13 mouse cellular contexts compared by ENCODE assay signal in the genomic region with DNA sequence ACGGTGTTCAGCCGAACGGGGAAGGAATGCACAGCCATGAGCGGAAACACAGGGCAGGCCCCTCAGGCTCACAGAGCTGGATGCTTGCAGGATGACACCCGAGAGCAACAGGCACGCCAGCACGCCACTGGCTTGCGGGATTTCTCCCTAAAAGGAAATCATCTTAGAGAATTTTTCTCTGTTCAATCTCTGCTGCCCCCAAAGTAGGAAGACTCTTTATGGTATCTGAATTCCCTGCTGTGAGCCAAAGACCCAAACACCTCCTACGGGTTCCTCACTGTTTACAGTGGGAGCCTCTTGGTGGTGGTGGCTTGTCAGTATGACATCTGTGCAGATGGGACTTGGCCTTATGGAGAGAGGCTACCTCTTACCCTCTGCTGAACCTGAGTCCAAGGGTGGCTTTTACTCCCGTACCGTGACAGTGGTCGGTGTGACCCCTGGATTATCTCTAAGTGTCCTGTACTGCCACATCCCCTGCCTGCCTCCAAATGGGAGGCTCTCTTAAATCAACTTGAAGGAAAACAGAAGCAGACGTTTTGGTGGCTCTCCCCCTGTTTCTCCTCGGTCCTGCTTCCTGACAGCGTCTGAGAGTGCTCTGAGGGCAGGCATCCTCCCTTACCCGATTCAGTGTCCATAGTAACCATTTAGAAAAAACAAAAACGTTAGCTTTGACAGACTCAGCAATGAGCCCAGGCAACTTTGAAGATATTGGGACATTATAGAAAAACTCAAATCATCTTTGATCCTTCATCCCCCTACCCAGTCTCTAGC. TPM values are rescaled to one million over a fixed set of nuclear protein-coding genes. Genes with fewer than 3 reads are reported as not detected.
DNase-seq lines count a peak whose midpoint lies in the region; ATAC-seq and TF ChIP-seq lines count a peak whose summit lies in the region.
"Had no signal": no experiment of that assay in that cellular context is flagged by ENCODE, and none has a peak within 500 bp of the region (broad histone marks: within the 10 kb centered on the region; RNA-seq: fewer than 3 reads in every experiment).

No protein-coding gene starts in this region.

- H3K9ac ChIP-seq in kidney, embryonic 14.5 days (ENCODE audit: low read depth, low read length), result no peak overlapping the region
- no peak overlapping the region for H3K9ac ChIP-seq in lung, embryonic 16.5 days (ENCODE audit: low read length)
- no peak overlapping the region for H3K9ac ChIP-seq in intestine, embryonic 15.5 days
- H3K9ac ChIP-seq in stomach, postnatal 0 days (ENCODE audit: low read length), result no peak overlapping the region
- H3K9ac ChIP-seq: forebrain, embryonic 12.5 days; limb, embryonic 15.5 days had no signal

- peak; percentile 25 for TF ChIP-seq EP300 in stomach, postnatal 0 days (optimal IDR thresholded peaks at IDR 0.05)

- no peak overlapping the region for H3K4me3 ChIP-seq in kidney, embryonic 14.5 days (ENCODE audit: low read length)
- no peak overlapping the region for H3K4me3 ChIP-seq in lung, embryonic 16.5 days (ENCODE audit: low read length)
- no peak overlapping the region for H3K4me3 ChIP-seq in intestine, embryonic 15.5 days (replicated peaks)
- H3K4me3 ChIP-seq in stomach, postnatal 0 days (ENCODE audit: low read depth, low read length), result no peak overlapping the region
- H3K4me3 ChIP-seq: forebrain, embryonic 12.5 days; limb, embryonic 15.5 days; myocyte had no signal

- H3K27me3 ChIP-seq in kidney, embryonic 14.5 days (ENCODE audit: control insufficient read depth, insufficient read depth, low read length), result no peaks in the 10 kb centered on the region
- H3K27me3 ChIP-seq in lung, embryonic 16.5 days (ENCODE audit: control insufficient read depth, insufficient read depth, low read depth, low read length), result no peaks in the 10 kb centered on the region
- no peaks in the 10 kb centered on the region for H3K27me3 ChIP-seq in intestine, embryonic 15.5 days (replicated peaks)
- no peaks in the 10 kb centered on the region for H3K27me3 ChIP-seq in stomach, postnatal 0 days (ENCODE audit: control insufficient read depth, insufficient read depth, low read length)
- H3K27me3 ChIP-seq: forebrain, embryonic 12.5 days; limb, embryonic 15.5 days had no signal

- H3K4me1 ChIP-seq in kidney, embryonic 14.5 days (ENCODE audit: control insufficient read depth, insufficient read depth, low read length), result peaks cover 14% of the 10 kb centered on the region
- peaks cover 15% of the 10 kb centered on the region for H3K4me1 ChIP-seq in lung, embryonic 16.5 days (replicated peaks; ENCODE audit: control insufficient read depth, insufficient read depth, low read length)
- peaks cover 11% of the 10 kb centered on the region for H3K4me1 ChIP-seq in intestine, embryonic 15.5 days (replicated peaks)
- H3K4me1 ChIP-seq in stomach, postnatal 0 days (replicated peaks; ENCODE audit: control insufficient read depth, insufficient read depth), result no peaks in the 10 kb centered on the region; the same call in 1 of the 2 replicates

- no peak for TF ChIP-seq CTCF in stomach, postnatal 0 days (IDR thresholded peaks at IDR 0.05; ENCODE audit: low read depth)

- 27% methylated on average over 17 of the region's 17 CpGs for WGBS in kidney, embryonic 14.5 days
- WGBS in lung, embryonic 16.5 days, result 28% methylated on average over 17 of the region's 17 CpGs
- WGBS in intestine, embryonic 15.5 days, result 33% methylated on average over 17 of the region's 17 CpGs
- WGBS in stomach, postnatal 0 days, result 42% methylated on average over 17 of the region's 17 CpGs

- H3K9me3 ChIP-seq in kidney, embryonic 14.5 days (ENCODE audit: control insufficient read depth, low read length), result no peaks in the 10 kb centered on the region
- H3K9me3 ChIP-seq in lung, embryonic 16.5 days (ENCODE audit: control insufficient read depth, low read length), result no peaks in the 10 kb centered on the region
- H3K9me3 ChIP-seq in intestine, embryonic 15.5 days, result no peaks in the 10 kb centered on the region
- H3K9me3 ChIP-seq in stomach, postnatal 0 days (ENCODE audit: control insufficient read depth, low read length), result no peaks in the 10 kb centered on the region
- H3K9me3 ChIP-seq: forebrain, embryonic 12.5 days; limb, embryonic 15.5 days had no signal

- ATAC-seq in kidney, embryonic 14.5 days (ENCODE audit: low FRiP score, low TSS enrichment), result peak; percentile 53
- ATAC-seq in lung, embryonic 16.5 days (ENCODE audit: low read depth), result peak; percentile 47; the same call in 1 of the 2 replicates
- ATAC-seq in intestine, embryonic 15.5 days, result peak; percentile 62
- ATAC-seq in stomach, postnatal 0 days (ENCODE audit: low FRiP score, low TSS enrichment), result peak; percentile 76; the same call in 1 of the 2 replicates
- ATAC-seq: hindbrain, postnatal 0 days had no signal

- 0 out of 2 replicates have a peak overlapping the region, but pooled peaks have one; percentile 1 for H3K4me2 ChIP-seq in kidney, embryonic 14.5 days (replicated peaks; ENCODE audit: low read depth, low read length)
- H3K4me2 ChIP-seq in lung, embryonic 16.5 days (ENCODE audit: low read depth, low read length), result no peak overlapping the region
- H3K4me2 ChIP-seq in intestine, embryonic 15.5 days (replicated peaks), result no peak overlapping the region
- H3K4me2 ChIP-seq in stomach, postnatal 0 days (replicated peaks; ENCODE audit: low read depth), result no peak overlapping the region
- H3K4me2 ChIP-seq: forebrain, embryonic 12.5 days; limb, embryonic 15.5 days had no signal

- DNase-seq in kidney, adult 9 months, result no peak
- no peak for DNase-seq in lung, postnatal 36 days
- no peak for DNase-seq in stomach, postnatal 0 days (ENCODE audit: low spot score)
- DNase-seq in thymus, postnatal 36 days, result no peak
- DNase-seq: adrenal gland, postnatal 14 days; gastrocnemius, postnatal 25 days had no signal

- no peaks in the 10 kb centered on the region for H3K36me3 ChIP-seq in kidney, embryonic 14.5 days (ENCODE audit: control insufficient read depth, insufficient read depth, low read length)
- no peaks in the 10 kb centered on the region for H3K36me3 ChIP-seq in lung, embryonic 16.5 days (ENCODE audit: control insufficient read depth, insufficient read depth, low read length)
- H3K36me3 ChIP-seq in intestine, embryonic 15.5 days, result no peaks in the 10 kb centered on the region
- H3K36me3 ChIP-seq in stomach, postnatal 0 days (ENCODE audit: control insufficient read depth, insufficient read depth, low read length), result no peaks in the 10 kb centered on the region
- H3K36me3 ChIP-seq: limb, embryonic 15.5 days had no signal

- H3K27ac ChIP-seq in kidney, embryonic 14.5 days (ENCODE audit: low read depth, low read length), result peak overlapping the region; percentile 12; the same call in 1 of the 2 replicates
- peak overlapping the region; percentile 51; the same call in 1 of the 2 replicates for H3K27ac ChIP-seq in lung, embryonic 16.5 days (ENCODE audit: low read length)
- H3K27ac ChIP-seq in intestine, embryonic 15.5 days, result peak overlapping the region; percentile 73
- peak overlapping the region; percentile 86 for H3K27ac ChIP-seq in stomach, postnatal 0 days (replicated peaks)
- H3K27ac ChIP-seq: forebrain, embryonic 12.5 days; hindbrain, postnatal 0 days; limb, embryonic 15.5 days had no signal

RNA-seq across cellular contexts. Expression of a gene that starts 29.5 kb away (rescaled TPM):
- 0.11 TPM in 1 of 2 replicates, not detected in the other for polyA plus RNA-seq in kidney, embryonic 14.5 days (2014; fragmentation: Nextera tagmentation; extraction: Ambion mirVana)
- 0.06 and 0.33 TPM in 2 replicates for polyA plus RNA-seq in lung, embryonic 16.5 days (2015; fragmentation: Nextera tagmentation; extraction: Ambion mirVana)
- polyA plus RNA-seq in intestine, embryonic 15.5 days (2015; fragmentation: Nextera tagmentation; extraction: Ambion mirVana), result 0.16 TPM in 1 of 2 replicates, not detected in the other
- 6.9 and 8.2 TPM in 2 replicates for polyA plus RNA-seq in stomach, postnatal 0 days (2015; fragmentation: Nextera tagmentation; extraction: Ambion mirVana)

RNA-seq across cellular contexts. Expression of a gene that starts 39.5 kb away (rescaled TPM):
- 0.13 and 0.22 TPM in 2 replicates for polyA plus RNA-seq in kidney, embryonic 14.5 days (2014; fragmentation: Nextera tagmentation; extraction: Ambion mirVana)
- polyA plus RNA-seq in lung, embryonic 16.5 days (2015; fragmentation: Nextera tagmentation; extraction: Ambion mirVana), result 1.0 and 1.4 TPM in 2 replicates
- polyA plus RNA-seq in intestine, embryonic 15.5 days (2015; fragmentation: Nextera tagmentation; extraction: Ambion mirVana), result 3.1 and 3.6 TPM in 2 replicates
- polyA plus RNA-seq in stomach, postnatal 0 days (2015; fragmentation: Nextera tagmentation; extraction: Ambion mirVana), result 29.2 and 30.0 TPM in 2 replicates

Comparison
In these comparisons a context has a peak if more than half of its experiments do, and no peak if none do; other contexts are left out.
1. H3K27ac ChIP-seq: peak in every context shown above with its lines; median percentile 86 in stomach, postnatal 0 days; 73 in intestine, embryonic 15.5 days; 51 in lung, embryonic 16.5 days; 12 in kidney, embryonic 14.5 days.